Mouse (Mus musculus) layer of hippocampus, adult 9-11 months (tissue): ENCODE data around the gene Smg1.

ENCODE experiments used
- DNase-seq: peaks from one replicate; pipeline ENCODE4 v3.0.0; 2022

The Smg1 gene

DNA sequence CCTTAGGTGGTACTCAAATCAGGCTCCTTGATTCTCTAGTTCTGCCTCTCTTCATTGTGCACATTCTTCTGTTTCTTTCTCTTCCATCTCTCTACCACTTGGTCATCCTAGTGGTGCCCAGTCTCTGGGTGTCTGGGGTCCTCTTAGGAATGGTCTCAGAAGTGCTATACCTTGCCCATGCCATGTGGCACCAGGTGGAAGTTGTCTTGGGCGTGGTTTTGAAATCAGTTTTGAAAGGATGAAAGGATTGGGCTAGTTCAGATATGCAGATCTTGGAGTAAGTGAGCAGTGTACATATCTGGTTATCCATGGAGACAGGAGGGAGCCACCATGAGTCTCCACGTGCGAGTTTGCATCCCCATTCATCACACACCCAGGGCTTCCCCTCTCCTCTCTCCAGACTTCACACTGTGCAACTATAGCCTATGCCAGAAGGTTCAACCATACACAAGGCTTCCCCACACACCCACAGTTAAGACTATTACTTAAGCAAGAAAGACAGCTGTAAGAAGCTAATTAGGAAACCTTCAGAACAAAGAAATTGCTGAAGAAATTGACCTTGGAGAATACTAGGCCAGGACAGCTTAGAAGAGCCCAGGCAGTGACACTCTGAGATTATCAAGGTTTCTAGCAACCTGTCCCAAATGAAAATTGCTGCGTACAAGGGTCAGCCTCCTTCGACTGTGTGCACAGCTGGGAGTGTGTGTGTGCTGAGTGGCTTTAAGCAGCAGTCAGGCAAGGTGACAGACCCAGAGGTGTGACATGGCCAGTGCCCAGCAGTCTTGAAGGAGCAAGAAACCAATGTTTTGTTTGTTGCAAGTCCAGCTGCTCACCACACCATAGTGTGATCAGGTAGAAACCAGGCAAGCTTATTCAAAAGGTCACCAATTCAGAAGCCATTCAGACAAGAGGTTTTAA lies 139.7 kb downstream of the Smg1 start:
- no peak for DNase-seq

DNA sequence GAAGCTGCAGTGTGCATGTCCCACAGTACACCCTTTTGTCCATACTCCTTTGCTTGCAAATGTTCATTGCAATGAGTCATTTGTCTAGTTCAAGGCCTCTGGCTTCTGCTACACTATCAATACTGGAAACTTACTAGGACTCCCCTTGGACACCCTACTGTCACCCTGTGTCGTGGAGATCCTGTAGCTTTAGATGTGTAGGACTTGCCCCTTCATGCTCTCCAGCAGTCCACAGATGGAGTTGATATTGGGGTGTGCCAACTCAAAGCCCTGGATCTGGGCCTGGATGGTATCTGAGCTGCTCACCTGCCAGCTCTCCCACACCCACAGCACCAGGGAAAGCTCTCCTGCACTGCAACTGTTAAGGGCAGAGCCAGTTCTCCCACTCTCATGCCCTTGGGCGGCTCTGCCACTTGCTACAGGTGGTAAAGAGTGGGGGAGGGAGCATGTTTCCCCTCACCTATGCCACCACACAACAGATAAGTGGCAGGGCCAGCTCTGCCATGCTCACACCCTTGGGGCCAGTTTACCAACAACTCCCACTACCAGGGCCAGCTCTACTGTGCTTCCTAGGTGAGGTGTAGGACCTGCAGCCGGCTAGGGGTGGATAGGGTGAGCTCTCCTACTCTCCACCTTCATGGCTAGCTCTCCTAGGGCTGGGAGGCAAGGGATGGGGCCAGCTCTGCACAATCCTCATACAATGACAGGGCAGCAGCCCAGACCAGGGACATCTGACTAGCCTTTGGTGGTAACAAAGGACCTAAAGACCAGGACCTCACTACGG lies 140.6 kb downstream of the Smg1 start:
- DNase-seq: no peak

DNA sequence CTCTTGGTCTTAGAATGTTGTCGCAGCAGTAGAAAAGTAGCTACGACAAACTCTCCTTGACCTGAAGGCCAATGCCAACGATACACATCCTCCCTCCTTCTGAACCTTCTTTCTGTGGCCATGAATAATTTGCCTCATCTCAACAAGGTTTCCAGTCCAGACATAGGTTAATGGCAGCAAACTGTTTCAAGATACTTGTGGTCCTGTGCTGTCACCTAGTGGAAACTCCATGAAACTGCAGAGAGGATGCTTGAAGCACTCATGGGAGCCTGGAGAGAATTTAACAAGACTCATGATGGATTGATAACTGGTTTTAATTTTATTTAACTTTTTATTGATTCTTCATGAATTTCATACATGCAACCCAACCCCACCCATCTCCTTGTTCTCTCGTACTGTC lies 141.2 kb downstream of the Smg1 start:
- no peak for DNase-seq

DNA sequence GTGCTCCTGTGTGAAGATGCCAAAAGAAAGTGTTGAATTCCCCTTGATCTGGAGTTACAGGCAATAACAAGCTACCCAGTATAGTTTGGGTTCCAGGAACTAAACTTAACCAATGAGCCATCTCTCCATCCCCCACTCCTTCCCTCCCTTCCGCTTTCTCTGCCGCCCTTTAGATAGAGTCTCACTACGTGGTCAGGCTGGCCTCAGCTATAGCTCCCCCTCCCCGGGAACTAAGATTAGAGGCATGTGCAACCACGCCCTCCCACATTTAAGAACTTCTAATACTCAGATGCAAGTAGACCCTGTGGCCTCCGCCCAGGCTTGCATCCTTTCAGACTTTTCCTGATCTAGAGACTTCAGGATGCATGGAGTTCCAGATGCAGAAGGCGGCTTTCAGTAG lies 145.9 kb downstream of the Smg1 start:
- no peak for DNase-seq
